ENCODE assay signal across 8 mouse cellular contexts in the genomic region with DNA sequence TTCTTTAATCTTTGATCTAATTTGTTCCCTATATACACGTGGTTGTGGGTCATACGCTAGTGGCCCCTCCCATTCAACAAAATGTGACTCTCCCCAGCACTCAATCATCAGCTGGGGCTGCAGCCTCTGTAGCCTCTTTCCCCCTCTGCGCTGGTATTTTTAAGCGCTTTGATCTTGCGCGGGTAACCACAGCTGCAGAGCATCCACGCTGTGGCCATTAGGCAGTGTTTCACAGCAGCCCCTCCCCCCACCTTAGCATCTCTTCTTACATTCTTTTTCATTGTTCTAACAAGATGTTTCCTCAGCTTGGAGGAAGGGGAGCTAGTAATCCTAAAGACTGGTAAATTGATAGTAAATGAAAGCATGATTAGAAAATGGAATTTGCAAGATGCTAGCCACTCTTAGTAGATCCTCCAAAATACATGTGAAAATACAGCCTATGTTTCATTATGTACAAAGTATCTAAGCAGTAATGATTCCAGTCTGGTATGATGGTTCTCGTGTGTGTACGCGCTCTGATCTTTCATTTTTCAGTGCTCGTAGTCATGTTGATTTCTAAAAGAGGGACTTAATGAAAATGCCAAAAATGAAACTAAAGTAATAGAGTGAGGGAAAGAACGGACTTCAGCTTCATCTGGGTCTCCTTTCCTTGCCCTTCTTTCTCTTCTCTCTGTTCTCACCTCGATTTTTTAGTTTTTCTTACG. TPM values are rescaled to one million over a fixed set of nuclear protein-coding genes. Genes with fewer than 3 reads are reported as not detected.
DNase-seq lines count a peak whose midpoint lies in the region; ATAC-seq lines count a peak whose summit lies in the region.

No protein-coding gene starts in this region.

- H3K4me2 ChIP-seq in kidney, embryonic 14.5 days (replicated peaks; ENCODE audit: low read depth, low read length), result peak overlapping the region; percentile 64
- peak overlapping the region; percentile 48 for H3K4me2 ChIP-seq in forebrain, embryonic 11.5 days (ENCODE audit: low read depth, low read length, severe bottlenecking)
- H3K4me2 ChIP-seq in limb, embryonic 11.5 days (ENCODE audit: low read depth, severe bottlenecking), result peak overlapping the region; percentile 50
- peak overlapping the region; percentile 59 for H3K4me2 ChIP-seq in midbrain, embryonic 12.5 days (replicated peaks)

- WGBS in kidney, embryonic 14.5 days, result 2% methylated on average over 14 of the region's 14 CpGs
- WGBS in forebrain, embryonic 11.5 days, result 2% methylated on average over 14 of the region's 14 CpGs
- 1% methylated on average over 14 of the region's 14 CpGs for WGBS in limb, embryonic 11.5 days
- under 1% methylated on average over 14 of the region's 14 CpGs for WGBS in midbrain, embryonic 12.5 days

- peak overlapping the region; percentile 38 for H3K4me3 ChIP-seq in kidney, embryonic 14.5 days (ENCODE audit: low read length)
- peak overlapping the region; percentile 33 for H3K4me3 ChIP-seq in forebrain, embryonic 11.5 days (ENCODE audit: low read depth, low read length)
- peak overlapping the region; percentile 43 for H3K4me3 ChIP-seq in limb, embryonic 11.5 days (ENCODE audit: low read depth, low read length)
- H3K4me3 ChIP-seq in midbrain, embryonic 12.5 days, result peak overlapping the region; percentile 50

- H3K36me3 ChIP-seq in kidney, embryonic 14.5 days (ENCODE audit: control insufficient read depth, insufficient read depth, low read length), result no peaks in the 10 kb centered on the region
- no peaks in the 10 kb centered on the region for H3K36me3 ChIP-seq in forebrain, embryonic 11.5 days (ENCODE audit: control insufficient read depth, insufficient read depth, low read length)
- no peaks in the 10 kb centered on the region for H3K36me3 ChIP-seq in limb, embryonic 11.5 days (ENCODE audit: control insufficient read depth, insufficient read depth, low read length)
- no peaks in the 10 kb centered on the region for H3K36me3 ChIP-seq in midbrain, embryonic 12.5 days

- H3K27me3 ChIP-seq in kidney, embryonic 14.5 days (ENCODE audit: control insufficient read depth, insufficient read depth, low read length), result no peaks in the 10 kb centered on the region
- no peaks in the 10 kb centered on the region for H3K27me3 ChIP-seq in forebrain, embryonic 11.5 days (ENCODE audit: control insufficient read depth, insufficient read depth, low read length)
- no peaks in the 10 kb centered on the region for H3K27me3 ChIP-seq in limb, embryonic 11.5 days (ENCODE audit: control insufficient read depth, insufficient read depth, low read length)
- no peaks in the 10 kb centered on the region for H3K27me3 ChIP-seq in midbrain, embryonic 12.5 days

- no peaks in the 10 kb centered on the region for H3K4me1 ChIP-seq in kidney, embryonic 14.5 days (ENCODE audit: control insufficient read depth, insufficient read depth, low read length)
- 0 out of 2 replicates have a peak, but pooled peaks cover 2% of the 10 kb centered on the region for H3K4me1 ChIP-seq in forebrain, embryonic 11.5 days (replicated peaks; ENCODE audit: control insufficient read depth, insufficient read depth, low read length)
- no peaks in the 10 kb centered on the region for H3K4me1 ChIP-seq in limb, embryonic 11.5 days (ENCODE audit: control insufficient read depth, insufficient read depth, low read length)
- 0 out of 2 replicates have a peak, but pooled peaks cover 4% of the 10 kb centered on the region for H3K4me1 ChIP-seq in midbrain, embryonic 12.5 days

- DNase-seq in kidney, postnatal 14 days, result no peak
- DNase-seq in MN1 (ENCODE audit: low spot score), result peak; percentile 71
- DNase-seq in forebrain, embryonic 11.5 days (ENCODE audit: low spot score), result peak; percentile 85
- DNase-seq in limb, embryonic 11.5 days (ENCODE audit: low spot score), result peak; percentile 86
- DNase-seq in thymus, adult 18-20 months, result peak; percentile 25 to 48
- DNase-seq in frontal cortex, postnatal 10 days (ENCODE audit: low spot score in 2 of 2), result no peak

- peak overlapping the region; percentile 47; the same call in 1 of the 2 replicates for H3K9ac ChIP-seq in kidney, embryonic 14.5 days (ENCODE audit: low read depth, low read length)
- H3K9ac ChIP-seq in forebrain, embryonic 11.5 days (ENCODE audit: low read length), result peak overlapping the region; percentile 41
- H3K9ac ChIP-seq in limb, embryonic 11.5 days (ENCODE audit: low read length), result no peak overlapping the region; the same call in 1 of the 2 replicates
- peak overlapping the region; percentile 32; the same call in 1 of the 2 replicates for H3K9ac ChIP-seq in midbrain, embryonic 12.5 days (replicated peaks)

- peak overlapping the region; percentile 77 for H3K27ac ChIP-seq in kidney, embryonic 14.5 days (ENCODE audit: low read depth, low read length)
- peak overlapping the region; percentile 74 for H3K27ac ChIP-seq in forebrain, embryonic 11.5 days (ENCODE audit: low read depth, low read length)
- H3K27ac ChIP-seq in limb, embryonic 11.5 days (replicated peaks; ENCODE audit: low read depth, low read length), result peak overlapping the region; percentile 76
- peak overlapping the region; percentile 82 for H3K27ac ChIP-seq in midbrain, embryonic 12.5 days (replicated peaks)

- peak; percentile 71 for ATAC-seq in kidney, embryonic 14.5 days (ENCODE audit: low FRiP score, low TSS enrichment)
- peak; percentile 62 for ATAC-seq in forebrain, embryonic 11.5 days (replicated peaks; ENCODE audit: low FRiP score)
- peak; percentile 71 for ATAC-seq in limb, embryonic 11.5 days (ENCODE audit: insufficient number of reproducible peaks, low FRiP score, low TSS enrichment, low read depth)
- peak; percentile 51 for ATAC-seq in midbrain, embryonic 12.5 days (ENCODE audit: low FRiP score, low read depth)

- no peaks in the 10 kb centered on the region for H3K9me3 ChIP-seq in kidney, embryonic 14.5 days (ENCODE audit: control insufficient read depth, low read length)
- H3K9me3 ChIP-seq in forebrain, embryonic 11.5 days (ENCODE audit: control insufficient read depth, low read length), result no peaks in the 10 kb centered on the region
- H3K9me3 ChIP-seq in limb, embryonic 11.5 days (ENCODE audit: control insufficient read depth, low read length), result no peaks in the 10 kb centered on the region
- H3K9me3 ChIP-seq in midbrain, embryonic 12.5 days, result no peaks in the 10 kb centered on the region

RNA-seq across cellular contexts. Expression of a gene that starts 6.9 kb away (rescaled TPM):
- polyA plus RNA-seq in kidney, embryonic 14.5 days (2014; fragmentation: Nextera tagmentation; extraction: Ambion mirVana), result 18.7 and 33.9 TPM in 2 replicates
- polyA plus RNA-seq in forebrain, embryonic 11.5 days (2014; fragmentation: Nextera tagmentation; extraction: Ambion mirVana), result 9.6 and 11.7 TPM in 2 replicates
- polyA plus RNA-seq in limb, embryonic 11.5 days (2014; fragmentation: Nextera tagmentation; extraction: Ambion mirVana), result 18.9 and 19.9 TPM in 2 replicates
- 13.1 and 15.4 TPM in 2 replicates for polyA plus RNA-seq in midbrain, embryonic 12.5 days (2016; fragmentation: Nextera tagmentation; extraction: Ambion mirVana)

RNA-seq across cellular contexts. Expression of a gene that starts 7.1 kb away (rescaled TPM):
- 81.2 and 125 TPM in 2 replicates for polyA plus RNA-seq in kidney, embryonic 14.5 days (2014; fragmentation: Nextera tagmentation; extraction: Ambion mirVana)
- 64.5 and 67.2 TPM in 2 replicates for polyA plus RNA-seq in forebrain, embryonic 11.5 days (2014; fragmentation: Nextera tagmentation; extraction: Ambion mirVana)
- polyA plus RNA-seq in limb, embryonic 11.5 days (2014; fragmentation: Nextera tagmentation; extraction: Ambion mirVana), result 75.3 and 79.2 TPM in 2 replicates
- 62.2 and 69.7 TPM in 2 replicates for polyA plus RNA-seq in midbrain, embryonic 12.5 days (2016; fragmentation: Nextera tagmentation; extraction: Ambion mirVana)

RNA-seq across cellular contexts. Expression of a gene that starts 8.7 kb away (rescaled TPM):
- polyA plus RNA-seq in kidney, embryonic 14.5 days (2014; fragmentation: Nextera tagmentation; extraction: Ambion mirVana), result 33.2 and 38.0 TPM in 2 replicates
- polyA plus RNA-seq in forebrain, embryonic 11.5 days (2014; fragmentation: Nextera tagmentation; extraction: Ambion mirVana), result 52.1 and 59.1 TPM in 2 replicates
- 29.4 and 30.2 TPM in 2 replicates for polyA plus RNA-seq in limb, embryonic 11.5 days (2014; fragmentation: Nextera tagmentation; extraction: Ambion mirVana)
- 34.4 and 38.6 TPM in 2 replicates for polyA plus RNA-seq in midbrain, embryonic 12.5 days (2016; fragmentation: Nextera tagmentation; extraction: Ambion mirVana)

RNA-seq across cellular contexts. Expression of a gene that starts 14.2 kb away (rescaled TPM):
- 14.1 and 26.0 TPM in 2 replicates for polyA plus RNA-seq in kidney, embryonic 14.5 days (2014; fragmentation: Nextera tagmentation; extraction: Ambion mirVana)
- polyA plus RNA-seq in forebrain, embryonic 11.5 days (2014; fragmentation: Nextera tagmentation; extraction: Ambion mirVana), result 5.4 and 11.9 TPM in 2 replicates
- polyA plus RNA-seq in limb, embryonic 11.5 days (2014; fragmentation: Nextera tagmentation; extraction: Ambion mirVana), result 13.8 and 14.0 TPM in 2 replicates
- 7.2 and 8.1 TPM in 2 replicates for polyA plus RNA-seq in midbrain, embryonic 12.5 days (2016; fragmentation: Nextera tagmentation; extraction: Ambion mirVana)

RNA-seq across cellular contexts. Expression of a gene that starts 14.5 kb away (rescaled TPM):
- 8.6 and 14.9 TPM in 2 replicates for polyA plus RNA-seq in kidney, embryonic 14.5 days (2014; fragmentation: Nextera tagmentation; extraction: Ambion mirVana)
- polyA plus RNA-seq in forebrain, embryonic 11.5 days (2014; fragmentation: Nextera tagmentation; extraction: Ambion mirVana), result 5.6 TPM in 1 of 2 replicates, not detected in the other
- 5.5 and 22.0 TPM in 2 replicates for polyA plus RNA-seq in limb, embryonic 11.5 days (2014; fragmentation: Nextera tagmentation; extraction: Ambion mirVana)
- 10.1 and 11.3 TPM in 2 replicates for polyA plus RNA-seq in midbrain, embryonic 12.5 days (2016; fragmentation: Nextera tagmentation; extraction: Ambion mirVana)

Comparison
In these comparisons a context has a peak if more than half of its experiments do, and no peak if none do; other contexts are left out.
1. DNase-seq: peak in MN1 (single experiment), forebrain, embryonic 11.5 days (single experiment), limb, embryonic 11.5 days (single experiment) and thymus, adult 18-20 months (2 of 2); none in kidney, postnatal 14 days (single experiment) and frontal cortex, postnatal 10 days (0 of 2).
2. Peak in every context shown above with its lines, with median percentiles within 50 percentile points of each other: ATAC-seq, H3K27ac ChIP-seq, H3K4me2 ChIP-seq and H3K4me3 ChIP-seq.